Mouse (Mus musculus): ENCODE measurements at regions not wholly inside any gene's neighbourhood (a gene's known extent, or its start where the extent isn't known, plus 50 kb on each side); places are given as distances from the start of the nearest gene placed in this dataset.

DNA sequence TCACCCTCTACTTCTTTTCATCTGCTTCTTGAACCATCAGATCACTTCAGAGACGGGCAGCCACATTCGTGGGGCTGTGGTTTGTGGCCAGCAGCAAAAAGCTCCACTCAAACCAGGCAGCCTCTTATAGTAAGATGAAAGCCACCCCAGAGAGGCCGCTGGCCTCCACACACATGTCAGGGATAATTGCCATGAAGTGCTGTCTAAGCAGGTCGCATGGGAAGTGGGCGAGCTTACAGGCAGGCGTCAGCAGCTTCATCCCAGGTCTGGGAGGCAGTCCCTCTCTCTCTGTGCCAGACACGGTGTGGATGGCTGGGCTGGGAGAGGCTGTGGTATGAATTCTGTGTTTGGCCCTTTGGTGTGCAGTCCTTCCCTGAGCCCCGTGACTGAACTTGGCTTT lies 358.4 kb upstream of the Kcnab2 start:
- peak; percentile 2 for DNase-seq (ENCODE audit: low read depth, low spot score)

DNA sequence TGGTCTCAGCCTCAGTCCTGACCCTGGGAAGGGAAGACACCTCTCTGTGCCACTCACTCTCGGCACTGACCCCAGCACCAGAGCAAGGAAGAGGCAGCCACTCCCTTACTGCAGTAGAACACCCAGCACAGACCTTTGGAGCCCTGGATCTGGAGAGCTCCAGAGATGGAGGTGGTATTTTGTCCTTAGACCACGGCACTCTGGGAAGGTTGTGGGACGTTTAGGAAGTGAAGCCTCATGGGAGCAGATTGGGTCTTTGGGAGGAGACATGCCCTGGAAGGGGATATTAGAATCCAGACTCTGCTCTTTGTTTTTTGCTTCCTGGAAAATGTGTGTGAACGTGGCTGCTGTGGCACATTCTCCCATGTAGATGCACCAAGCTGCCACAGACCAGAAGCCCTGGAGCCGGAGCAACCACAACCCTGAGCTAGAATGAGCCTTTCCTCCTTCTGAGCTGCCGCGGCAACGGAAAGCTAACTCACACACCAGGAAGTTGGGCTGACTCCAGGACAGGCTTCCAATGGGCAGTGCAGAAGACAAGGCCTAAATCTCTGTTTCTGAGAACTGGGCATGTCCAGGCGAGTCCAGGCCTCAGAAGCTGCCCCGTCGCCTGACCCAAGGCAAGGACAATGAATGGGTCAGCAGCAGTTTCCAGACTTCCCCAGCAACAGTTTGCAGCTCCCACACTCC lies 356.9 kb upstream of the Kcnab2 start:
- no peak for DNase-seq (ENCODE audit: low read depth, low spot score)

DNA sequence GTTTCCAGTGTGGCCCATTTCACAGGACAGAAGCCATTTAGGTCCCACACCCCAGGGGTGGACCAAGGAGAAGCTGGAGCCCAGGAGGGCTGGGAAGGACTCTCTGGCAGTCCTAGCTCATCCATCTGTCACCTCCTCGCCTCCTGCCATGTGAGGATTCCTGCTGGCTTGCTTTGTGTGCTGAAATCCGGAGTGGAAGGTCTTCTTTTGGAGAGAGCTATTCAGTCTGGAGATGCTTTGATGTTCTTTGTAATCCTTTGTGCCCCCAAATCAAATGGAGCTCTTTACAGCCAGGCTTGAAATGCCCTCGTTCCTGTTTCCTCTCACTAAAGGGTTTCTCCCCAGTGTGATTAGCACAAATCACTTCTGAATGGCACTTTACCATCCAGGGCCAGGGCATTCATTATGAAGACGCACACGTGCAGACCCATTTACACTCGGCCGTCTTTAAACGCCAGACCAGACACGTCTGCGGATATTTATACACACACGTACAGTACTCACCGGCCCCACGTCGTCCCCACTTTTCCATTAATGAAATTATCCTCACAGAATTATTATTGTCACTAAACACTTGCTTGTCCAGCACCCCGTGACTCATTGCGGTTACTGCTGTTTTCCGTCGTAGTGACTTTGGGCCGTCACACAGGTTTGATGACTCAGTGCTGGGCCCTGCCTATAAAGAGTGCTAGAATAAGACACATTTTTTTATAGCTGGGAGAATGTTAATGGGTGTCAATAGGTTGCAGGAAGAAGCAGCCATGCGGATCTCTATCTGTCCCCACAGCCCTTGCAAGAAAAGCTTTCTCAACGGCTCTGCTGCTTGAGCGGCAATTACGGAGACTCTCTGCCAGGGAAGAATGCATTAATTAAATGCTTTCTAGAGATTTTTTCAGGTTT lies 356.0 kb upstream of the Kcnab2 start:
- DNase-seq (ENCODE audit: low read depth, low spot score) = no peak

DNA sequence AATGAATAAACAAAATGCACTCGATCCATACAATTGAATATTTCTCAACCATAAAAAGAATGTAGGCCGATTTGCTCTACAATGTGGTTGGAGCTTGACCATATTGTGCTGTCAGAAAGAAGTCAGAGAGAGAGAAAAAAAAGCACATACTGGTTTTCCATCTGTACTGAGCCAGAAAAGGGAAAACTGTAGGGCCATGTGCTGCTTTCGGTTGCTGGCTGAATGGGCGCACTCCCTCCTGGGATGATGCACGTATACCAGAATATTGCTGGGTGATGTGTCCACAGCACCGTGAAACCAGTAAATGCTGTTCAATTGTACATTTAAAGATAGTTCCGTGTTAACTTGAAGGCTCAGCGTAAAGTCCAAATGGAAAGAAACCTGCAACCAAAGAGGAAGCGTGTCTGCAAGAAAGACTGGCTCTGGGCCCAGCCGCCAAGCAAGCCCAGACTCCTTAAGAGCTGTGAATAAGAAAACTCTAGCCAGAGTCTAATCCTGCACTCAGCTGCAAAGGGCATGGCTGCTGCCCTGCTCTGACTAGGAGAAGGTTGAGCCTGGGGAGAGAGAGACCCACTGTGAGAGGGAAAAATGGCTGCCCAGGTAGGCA lies 355.2 kb upstream of the Kcnab2 start:
- DNase-seq (ENCODE audit: low read depth, low spot score) = no peak

DNA sequence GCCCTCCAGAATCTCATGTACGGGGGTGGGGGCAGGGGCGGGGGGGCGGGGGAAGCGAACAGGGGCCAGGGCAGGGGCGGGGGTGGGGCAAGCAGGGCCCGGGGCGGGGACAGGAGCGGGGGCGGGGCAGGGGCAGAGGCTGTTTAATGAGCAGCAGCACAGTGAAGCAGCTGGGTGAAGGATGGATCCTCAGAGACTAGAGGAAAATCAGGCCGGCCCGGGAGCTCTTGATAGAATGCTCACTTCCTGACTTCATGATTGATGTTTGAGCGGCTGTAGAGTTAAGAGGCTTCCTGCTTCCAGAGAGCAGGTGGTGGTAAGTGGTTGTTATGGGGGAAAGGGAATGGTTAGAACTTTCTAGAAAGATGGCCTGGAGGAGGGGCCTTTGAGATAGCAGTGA lies 347.5 kb upstream of the Kcnab2 start:
- DNase-seq (ENCODE audit: low read depth, low spot score) = no peak

DNA sequence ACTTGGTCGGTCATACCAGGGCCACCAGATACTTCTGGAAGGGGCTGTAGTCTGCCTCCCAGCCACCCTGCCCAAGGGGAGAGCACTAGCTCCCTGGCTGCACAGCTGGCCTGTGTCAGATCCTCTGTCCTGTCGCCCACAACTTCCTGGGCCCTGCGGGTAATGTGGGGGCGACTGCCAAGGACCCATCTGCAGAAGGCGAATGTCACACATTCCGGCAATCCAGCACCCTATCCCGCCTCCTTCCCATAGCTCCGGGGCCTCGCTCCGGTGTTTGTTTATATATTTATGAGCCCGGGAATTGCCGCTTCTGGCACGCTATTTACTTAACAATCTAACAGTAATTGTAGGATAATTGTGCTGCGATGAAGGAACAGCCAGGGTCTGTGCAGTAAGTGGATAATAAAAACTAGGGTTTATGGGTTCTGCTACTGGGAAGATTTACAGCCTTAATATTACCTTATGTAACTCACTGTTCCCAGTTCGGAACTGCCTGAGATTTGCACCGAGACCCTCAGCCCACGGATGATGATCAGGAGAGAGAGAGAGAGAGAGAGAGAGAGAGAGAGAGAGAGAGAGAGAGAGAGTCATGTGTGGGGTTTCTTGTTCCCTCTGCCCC lies 338.6 kb upstream of the Kcnab2 start:
- peak; percentile 27 for DNase-seq (ENCODE audit: low read depth, low spot score)

DNA sequence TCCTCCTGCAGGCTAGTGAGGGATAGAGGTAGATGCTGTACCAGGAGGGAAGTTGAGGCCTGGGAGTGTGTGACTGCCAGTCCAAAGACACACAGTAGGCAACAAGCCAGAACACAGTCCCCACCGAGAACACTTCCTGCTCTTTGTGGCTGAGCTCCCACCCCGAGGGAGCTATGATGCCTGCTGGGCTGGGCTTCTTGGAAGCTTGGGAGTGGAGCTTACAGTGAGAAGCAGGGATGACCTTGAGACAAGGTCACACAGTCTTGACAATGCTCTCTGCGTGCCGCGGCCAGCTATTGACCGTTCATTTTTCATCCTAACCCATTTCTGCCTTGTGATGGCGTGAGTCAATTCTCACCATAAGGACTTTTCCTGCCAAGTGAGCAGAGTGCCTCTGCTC lies 328.9 kb upstream of the Kcnab2 start:
- DNase-seq (ENCODE audit: low read depth, low spot score) = no peak

DNA sequence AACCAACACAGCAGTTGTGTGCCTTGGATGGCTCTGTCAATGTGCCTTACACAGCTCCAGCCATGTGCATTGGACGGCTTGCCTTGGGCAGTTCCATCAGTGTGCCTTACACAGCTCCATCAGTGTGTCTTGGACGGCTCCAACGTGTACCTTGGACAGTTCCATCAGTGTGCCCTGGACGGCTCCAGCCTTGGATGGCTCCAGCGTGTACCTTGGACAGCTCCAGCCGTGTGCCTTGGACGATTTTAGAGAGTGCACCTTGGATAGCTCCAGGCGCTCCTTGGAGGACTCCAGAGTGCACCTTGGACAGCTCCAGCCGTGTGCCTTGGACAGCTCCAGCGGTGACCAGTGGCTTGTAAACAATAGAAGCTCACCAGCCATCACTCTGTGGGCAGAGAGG lies 321.7 kb upstream of the Kcnab2 start:
- peak; percentile 96 for DNase-seq (ENCODE audit: low read depth, low spot score)

DNA sequence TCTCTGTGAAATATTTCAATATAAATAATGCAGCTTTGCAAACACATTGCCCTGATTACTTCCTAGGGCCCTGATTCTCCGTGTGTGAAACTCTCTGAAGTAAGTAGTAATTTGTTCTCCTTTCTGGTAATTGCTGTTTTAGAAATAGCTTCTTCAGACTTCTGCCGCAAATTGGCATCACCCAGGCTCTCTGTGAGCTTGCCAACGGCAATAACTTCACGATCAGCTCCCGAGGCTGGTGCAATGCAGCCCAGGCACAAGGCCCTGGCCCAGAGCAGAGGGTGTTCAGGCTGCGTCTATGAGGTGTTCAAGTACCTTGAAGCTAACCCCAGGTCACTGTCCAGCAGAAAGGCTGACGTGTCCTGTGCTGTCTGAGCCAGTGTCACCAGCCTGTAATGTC lies 310.8 kb upstream of the Kcnab2 start:
- no peak for DNase-seq (ENCODE audit: low read depth, low spot score)

DNA sequence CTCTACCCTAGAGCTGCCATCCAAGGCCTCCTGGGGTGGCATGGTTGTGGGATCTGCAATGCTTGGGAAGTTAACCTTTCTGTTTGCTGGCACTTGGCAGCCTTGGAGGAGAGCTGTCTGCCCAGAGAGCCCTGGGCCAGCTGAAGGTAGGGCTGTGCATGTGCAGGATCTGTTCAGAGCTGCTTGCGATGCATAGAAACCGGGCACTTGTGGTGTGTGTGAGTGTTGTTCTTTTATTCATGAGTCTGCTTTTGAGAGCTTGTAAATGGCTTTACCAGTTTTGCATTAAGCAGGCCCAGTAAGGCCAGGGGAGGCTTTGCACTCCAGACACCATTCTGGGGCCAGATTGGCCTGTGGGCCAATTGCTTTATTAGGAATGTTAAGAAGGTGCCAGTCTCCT lies 307.3 kb upstream of the Kcnab2 start:
- DNase-seq (ENCODE audit: low read depth, low spot score) = no peak

DNA sequence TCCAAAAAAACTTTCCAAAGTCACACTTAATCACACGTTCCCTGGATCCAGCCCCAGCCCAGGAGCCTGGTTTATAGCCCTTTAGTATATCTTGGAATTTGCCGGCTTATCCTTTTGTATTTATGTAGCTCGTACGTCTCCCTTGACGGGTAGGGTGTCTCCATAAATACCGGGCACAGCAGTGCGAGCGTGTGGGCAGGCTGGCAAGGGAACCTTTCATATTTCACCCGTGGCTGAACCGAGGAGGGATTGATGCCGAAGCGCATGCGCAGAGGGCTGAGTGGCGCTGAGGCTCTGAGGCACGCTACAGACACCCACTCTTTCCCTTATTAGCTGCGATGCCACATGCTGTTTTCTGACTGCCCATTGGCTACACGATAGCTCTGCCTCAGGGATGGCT lies 301.9 kb upstream of the Kcnab2 start:
- DNase-seq (ENCODE audit: low read depth, low spot score) = no peak

DNA sequence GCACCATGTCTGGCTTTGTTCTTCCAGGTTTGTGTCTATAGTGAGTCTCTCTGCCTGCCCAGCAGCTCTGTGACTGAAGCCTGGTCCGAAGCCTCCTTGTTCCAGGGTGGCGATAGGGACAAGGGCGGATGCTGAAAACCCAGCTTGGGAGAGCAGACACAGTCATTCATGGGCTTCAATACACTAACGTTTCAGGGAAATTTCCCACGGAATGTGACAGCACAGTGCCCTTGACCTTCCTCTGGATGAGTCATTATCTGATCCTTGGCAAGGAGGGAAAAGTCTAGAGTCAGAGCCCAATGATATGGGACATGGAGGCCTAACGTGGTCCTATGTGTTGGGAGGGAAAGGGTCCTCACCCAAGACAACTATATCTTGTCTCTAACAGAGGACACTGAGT lies 298.1 kb upstream of the Kcnab2 start:
- DNase-seq (ENCODE audit: low read depth, low spot score) = no peak

DNA sequence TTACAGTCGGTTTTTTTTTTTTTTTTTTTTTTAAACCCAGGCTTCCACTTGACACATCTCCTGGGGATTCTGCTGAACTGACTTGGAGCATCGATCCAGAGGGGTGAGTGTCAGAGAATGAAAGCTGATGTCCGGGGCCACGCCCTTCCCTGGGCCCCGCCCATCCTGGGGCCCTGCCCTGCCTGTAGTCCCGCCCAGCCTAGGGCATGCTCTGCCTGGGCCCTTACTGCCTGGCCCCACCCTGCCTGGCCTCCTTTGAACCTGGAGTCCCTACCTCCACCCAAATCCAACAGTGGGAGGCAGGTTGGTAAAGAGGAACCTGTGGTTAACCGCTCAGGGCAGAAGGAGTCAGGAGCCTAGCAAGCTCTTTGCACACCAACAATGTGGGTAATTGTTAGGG lies 293.7 kb upstream of the Kcnab2 start:
- no peak for DNase-seq (ENCODE audit: low read depth, low spot score)

DNA sequence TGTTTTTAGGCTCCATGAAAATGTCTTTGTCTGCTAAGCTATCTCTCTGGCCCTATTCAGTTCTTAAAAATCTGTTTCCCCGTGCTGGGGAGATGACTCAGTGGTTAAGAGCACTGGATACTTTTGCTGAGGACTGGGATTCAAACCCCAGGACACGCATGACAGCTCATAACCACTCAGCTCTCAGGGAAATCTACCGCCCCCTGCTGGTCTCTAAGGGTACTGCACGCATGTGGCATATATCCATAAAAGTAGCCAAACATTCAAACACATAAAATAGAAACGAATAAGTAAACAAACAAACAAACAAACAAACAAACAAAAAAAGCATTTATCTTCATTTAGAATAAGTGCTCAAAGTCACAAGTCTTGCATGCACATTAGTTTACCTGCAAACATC lies 289.7 kb upstream of the Kcnab2 start:
- no peak for DNase-seq (ENCODE audit: low read depth, low spot score)

DNA sequence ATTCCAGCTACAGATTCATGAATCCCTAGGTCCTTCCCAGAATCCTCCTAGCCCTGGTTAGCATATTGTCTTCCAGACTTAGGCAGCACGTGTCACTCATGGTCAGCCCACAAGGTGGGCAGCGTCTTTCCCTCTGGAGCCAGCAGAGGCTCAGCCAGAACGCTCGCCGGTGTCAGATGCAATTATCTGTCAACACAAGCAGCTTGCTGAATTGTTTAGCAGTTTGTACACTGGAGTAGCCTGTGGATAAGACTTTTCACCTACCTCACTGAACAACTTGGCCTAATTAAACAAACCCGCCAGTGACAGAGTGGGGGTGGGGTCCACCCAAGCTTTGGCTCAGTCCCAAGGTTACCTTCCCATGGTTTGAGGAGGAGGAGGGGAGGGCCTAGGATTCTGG lies 285.4 kb upstream of the Kcnab2 start:
- DNase-seq (ENCODE audit: low read depth, low spot score) = no peak

DNA sequence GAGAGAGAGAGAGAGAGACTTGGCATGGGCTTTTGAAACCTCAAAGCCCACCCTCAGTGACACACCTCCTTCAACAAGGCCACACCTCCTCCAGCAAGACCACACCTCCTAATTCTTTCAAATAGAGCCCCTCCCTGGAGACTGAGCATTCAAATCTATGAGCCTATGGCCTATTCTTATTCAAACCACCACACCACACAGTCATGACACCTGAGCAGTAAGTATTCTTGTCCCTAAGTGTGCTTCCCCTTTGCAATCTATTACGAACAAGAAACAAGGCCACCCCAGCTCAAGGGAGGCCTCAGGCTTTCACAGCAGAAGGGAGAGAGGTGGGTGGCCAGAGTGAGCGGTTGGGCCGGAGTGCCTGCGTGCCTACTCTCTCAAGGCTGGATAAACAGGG lies 284.9 kb upstream of the Kcnab2 start:
- DNase-seq (ENCODE audit: low read depth, low spot score) = no peak

DNA sequence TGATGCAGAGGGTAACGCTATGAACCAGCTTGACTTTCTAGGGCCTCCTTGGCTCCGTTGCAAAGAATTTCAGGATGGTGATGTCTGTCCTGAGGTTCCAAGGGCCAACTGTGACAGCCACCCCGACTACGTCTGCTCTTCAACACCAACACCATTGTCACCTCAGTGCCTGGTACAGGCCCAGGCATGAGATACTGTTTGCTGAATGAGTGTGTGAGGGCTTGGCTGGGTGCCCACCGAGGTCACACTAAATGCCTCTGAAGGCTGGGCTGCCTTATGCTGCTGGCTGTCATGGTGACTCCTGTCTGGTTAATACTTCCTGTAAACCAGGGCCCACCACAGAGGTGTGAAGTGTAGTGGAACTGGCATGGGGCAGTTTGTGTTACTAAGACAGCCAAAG lies 279.5 kb upstream of the Kcnab2 start:
- DNase-seq (ENCODE audit: low read depth, low spot score) = no peak

DNA sequence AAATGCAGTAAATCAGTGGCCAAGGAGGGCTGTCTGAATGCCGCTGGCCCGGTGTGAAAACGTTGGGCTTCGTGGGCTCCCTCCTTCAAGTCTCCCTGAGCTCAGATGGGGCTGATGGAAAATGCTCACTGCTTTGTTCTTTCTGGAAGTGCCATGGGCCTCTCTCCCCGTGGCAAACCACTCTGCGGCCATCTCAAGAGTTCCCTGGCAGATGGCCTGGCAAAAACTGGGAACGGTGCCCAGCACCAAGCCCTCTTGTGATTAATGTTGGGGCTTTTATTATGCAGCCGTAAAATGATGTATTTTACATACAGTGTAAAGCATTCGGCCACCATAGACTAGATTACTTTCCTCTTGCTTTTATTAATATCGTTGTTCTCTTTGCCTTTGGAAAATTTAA lies 278.9 kb upstream of the Kcnab2 start:
- DNase-seq (ENCODE audit: low read depth, low spot score) = no peak

DNA sequence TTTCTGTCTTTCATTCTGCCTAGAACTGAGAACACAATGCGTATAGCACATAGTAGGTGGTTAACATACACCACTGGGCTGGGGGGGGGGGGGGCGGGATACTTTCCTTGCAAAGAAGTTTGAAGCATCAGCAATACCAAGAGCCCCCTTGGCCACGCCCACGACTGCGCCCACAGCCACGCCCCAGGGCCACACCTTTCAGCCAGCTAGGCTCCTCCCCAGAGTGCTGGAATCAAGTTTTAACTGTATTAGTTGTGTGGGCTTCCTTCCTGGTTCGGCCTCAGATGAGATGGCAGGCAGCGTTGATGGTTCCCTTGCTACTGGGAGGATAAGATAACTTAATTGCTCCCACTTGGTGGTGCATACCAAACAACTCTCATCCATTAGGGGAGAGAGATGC lies 278.1 kb upstream of the Kcnab2 start:
- DNase-seq (ENCODE audit: low read depth, low spot score) = no peak

DNA sequence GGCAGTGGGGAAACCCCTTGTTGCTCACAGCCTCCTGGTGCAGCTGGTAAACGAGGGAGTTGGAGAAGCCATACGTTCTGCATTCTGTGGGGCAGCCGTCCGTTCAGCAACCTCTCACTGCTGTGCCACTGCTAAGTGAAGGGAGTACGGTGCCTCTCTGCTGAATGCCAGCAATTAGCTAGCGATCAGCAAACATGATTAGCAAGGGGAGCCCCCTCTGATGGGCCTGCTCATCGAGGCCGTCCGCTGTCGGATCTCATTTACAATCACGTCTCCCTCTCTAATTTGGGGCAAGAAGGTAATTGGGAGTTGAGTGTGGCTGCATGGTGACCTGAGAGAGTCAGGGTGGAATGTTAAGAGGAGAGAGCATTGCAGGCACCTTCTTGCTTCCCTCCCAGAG lies 266.7 kb upstream of the Kcnab2 start:
- DNase-seq (ENCODE audit: low read depth, low spot score) = no peak

DNA sequence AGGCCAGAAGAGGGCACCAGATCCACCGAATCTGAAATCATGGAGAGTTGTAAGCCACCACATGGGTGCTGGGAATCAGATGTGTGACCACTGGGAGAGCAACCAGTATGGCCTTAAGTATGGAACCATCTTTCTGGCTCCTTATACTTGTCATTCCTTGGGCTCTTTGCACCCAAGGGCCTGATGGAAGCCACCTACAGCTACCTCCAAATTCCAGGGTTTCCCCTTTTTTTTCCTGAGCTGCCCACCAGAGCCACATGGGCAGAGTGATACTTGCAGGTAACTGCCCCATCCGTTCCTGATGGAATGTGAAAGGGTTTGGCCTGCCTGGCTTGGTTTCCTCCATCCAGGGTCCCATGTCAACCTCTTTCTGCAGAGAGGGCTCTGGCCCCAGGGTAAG lies 255.3 kb upstream of the Kcnab2 start:
- no peak for DNase-seq (ENCODE audit: low read depth, low spot score)

DNA sequence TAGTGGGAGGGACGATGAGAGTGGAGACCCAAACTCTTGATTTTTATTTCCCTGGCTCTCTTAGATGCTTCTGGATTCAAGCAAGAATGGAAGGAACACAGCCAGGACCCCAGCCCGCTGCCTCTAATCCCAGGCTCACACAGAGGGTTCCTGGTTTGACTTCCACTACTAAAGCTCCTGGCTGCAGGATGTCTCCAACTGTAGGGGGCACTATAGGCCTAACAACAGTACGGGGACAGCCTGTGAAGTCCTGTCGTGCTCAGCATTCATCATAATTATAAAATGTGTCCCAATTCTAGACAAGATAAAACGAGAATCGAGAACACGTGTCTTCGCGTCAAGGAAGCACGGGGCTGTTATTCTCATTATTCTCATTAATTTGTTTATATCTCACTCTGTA lies 254.3 kb upstream of the Kcnab2 start:
- DNase-seq (ENCODE audit: low read depth, low spot score) = no peak

All from forelimb bud, embryonic 11.5 days (tissue).